Mouse (Mus musculus): Measurements from ENCODE around the gene Nfib. TPM values are rescaled to one million over a fixed set of nuclear protein-coding genes. Genes with fewer than 3 reads are reported as not detected.

Nfib gene
- polyA plus RNA-seq, 1 experiment: 39.4 TPM

GRCm38 (mm10) chr4:82517311-82517710 is 188.2 kb downstream of the Nfib start:
- DNase-seq (ENCODE audit: extremely low spot score in 1 of 2, low spot score in 1 of 2): no peak

GRCm38 (mm10) chr4:82516211-82516795 is 189.2 kb downstream of the Nfib start:
- DNase-seq (ENCODE audit: extremely low spot score in 1 of 2, low spot score in 1 of 2): no peak

GRCm38 (mm10) chr4:82514921-82515320 is 190.6 kb downstream of the Nfib start:
- DNase-seq (ENCODE audit: extremely low spot score in 1 of 2, low spot score in 1 of 2): no peak

DNA sequence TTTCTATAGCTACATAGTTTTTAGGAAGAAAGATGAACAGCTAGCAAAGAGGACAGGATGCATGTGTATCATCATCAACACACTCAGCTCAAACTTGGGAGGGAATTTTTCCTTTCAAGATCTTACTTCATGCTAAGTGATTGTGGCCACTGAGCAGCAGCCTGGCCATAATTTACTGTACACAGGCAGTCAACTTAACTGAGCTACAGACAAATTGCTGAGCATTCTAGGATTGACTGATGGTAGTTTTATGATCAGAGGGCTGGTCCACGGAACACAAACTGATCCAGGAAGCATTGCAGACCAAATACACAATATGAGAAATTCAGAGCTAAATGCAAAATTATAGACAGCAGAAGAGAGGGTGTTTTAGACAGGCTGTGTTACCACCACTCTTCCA is 191.2 kb downstream of the Nfib start:
- no peak for DNase-seq (ENCODE audit: extremely low spot score in 1 of 2, low spot score in 1 of 2)

- no peak for DNase-seq (ENCODE audit: extremely low spot score in 1 of 2, low spot score in 1 of 2)
These were observed 192.2 kb downstream of the Nfib start for GRCm38 (mm10) chr4:82513426-82513750.

DNA sequence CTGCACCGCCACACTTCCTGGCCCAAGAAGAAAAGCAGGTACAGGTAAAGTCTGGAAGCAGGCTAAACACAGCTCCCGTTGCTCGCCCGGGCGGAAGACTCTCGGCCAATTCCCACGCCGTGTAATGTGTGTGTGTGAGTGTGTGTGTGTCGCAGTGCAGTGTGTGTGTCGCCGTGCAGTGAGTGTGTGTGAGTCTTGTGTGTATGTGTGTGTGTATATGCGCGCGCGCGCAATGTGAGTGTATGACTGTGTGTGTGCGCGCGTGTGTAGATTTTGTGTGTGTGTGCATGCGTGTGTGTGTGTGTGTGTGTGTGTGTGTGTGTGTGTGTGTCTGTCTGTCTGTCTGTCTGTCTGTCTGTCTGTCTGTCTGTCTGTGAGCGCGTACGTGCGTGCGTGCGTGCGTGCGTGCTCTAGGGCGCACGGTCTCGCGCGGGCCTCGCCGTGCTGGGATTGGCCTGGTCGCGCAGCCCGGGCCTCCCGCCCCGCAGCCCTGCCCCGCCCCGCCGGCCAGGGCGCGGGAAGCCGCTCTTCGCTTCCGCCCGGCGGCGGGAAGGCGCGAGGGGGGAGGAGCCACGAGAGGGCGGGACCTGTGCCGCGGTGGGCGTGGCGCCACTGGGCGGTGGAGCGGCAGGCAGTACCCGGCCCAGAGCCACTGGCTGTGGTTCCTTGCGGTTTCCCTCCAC is 192.7 kb downstream of the Nfib start:
- DNase-seq (ENCODE audit: extremely low spot score in 1 of 2, low spot score in 1 of 2): peak; percentile 82 to 93

- DNase-seq (ENCODE audit: extremely low spot score in 1 of 2, low spot score in 1 of 2): no peak
These were observed 193.2 kb downstream of the Nfib start for GRCm38 (mm10) chr4:82512335-82512734.

DNA sequence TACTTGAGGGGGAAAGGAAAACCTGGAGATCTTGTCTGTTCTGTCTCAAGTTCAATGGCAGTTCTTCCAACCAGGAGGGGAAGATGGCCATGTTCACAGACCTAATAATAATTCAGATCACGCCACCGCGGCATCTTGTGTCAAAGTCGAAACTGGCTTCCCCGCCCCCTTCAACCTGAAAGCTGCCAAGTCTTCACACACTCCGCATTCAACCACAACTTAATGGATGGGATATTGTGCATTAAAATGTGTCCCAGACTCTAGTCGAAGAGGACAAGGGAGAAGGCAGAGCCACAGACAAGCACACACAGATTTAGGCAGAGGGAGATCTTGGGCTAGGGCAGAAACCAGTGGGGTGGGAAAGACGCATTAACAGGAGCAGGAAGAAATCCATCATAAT is 194.0 kb downstream of the Nfib start:
- no peak for DNase-seq (ENCODE audit: extremely low spot score in 1 of 2, low spot score in 1 of 2)

DNA sequence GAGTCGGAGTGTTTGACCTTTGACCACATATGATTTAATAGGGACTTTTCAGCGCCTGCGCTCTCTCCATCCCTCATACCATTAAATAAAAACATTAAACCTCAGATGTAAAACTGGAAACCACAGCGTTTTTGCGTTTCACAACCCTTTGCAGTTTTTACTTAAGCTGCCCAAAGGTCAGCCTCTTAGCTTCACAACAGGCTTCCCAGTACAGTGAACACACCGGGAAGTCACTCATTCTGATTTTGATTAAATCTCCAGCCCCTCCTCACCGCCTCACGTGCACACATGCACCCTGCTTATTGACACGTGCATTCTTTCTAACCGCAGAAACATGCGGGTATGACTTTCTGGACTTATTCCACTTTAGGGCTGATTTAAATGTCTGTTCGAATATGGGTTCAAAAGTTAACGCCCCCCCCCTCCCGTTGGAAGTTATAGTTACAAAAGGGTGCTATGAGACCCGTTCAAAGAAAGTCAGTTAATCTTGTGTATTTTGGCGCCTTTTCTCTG is 194.5 kb downstream of the Nfib start:
- DNase-seq (ENCODE audit: extremely low spot score in 1 of 2, low spot score in 1 of 2): no peak

GRCm38 (mm10) chr4:82509771-82510170 is 195.8 kb downstream of the Nfib start:
- no peak for DNase-seq (ENCODE audit: extremely low spot score in 1 of 2, low spot score in 1 of 2)

DNA sequence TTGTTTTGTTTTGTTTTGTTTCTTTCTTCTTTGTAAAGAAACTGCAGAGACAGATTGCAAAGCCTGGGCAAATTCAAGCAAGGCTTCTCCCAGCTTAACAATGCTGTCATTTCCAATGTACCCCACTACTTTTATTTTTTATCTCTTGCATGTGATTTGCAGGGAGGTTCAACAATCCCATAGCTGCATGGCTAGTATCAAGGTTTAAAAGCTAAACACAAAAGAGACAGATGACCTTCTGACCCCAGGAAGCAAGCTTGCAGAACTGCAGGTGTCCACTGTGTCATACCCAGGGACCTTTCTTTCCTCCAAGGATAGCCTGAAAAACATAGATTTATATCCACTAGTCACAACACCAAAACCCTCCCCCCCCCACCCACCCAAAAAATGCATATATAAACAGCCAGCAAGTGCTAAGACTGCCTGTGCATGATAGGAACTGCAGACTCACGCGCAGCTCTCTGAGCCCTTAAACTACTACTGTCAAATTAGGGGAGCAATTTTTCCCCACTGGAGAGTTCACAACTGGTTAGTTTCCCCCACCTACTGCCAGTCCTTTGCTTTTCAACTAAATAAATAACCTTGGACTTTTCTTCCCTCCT is 196.3 kb downstream of the Nfib start:
- no peak for DNase-seq (ENCODE audit: extremely low spot score in 1 of 2, low spot score in 1 of 2)

DNA sequence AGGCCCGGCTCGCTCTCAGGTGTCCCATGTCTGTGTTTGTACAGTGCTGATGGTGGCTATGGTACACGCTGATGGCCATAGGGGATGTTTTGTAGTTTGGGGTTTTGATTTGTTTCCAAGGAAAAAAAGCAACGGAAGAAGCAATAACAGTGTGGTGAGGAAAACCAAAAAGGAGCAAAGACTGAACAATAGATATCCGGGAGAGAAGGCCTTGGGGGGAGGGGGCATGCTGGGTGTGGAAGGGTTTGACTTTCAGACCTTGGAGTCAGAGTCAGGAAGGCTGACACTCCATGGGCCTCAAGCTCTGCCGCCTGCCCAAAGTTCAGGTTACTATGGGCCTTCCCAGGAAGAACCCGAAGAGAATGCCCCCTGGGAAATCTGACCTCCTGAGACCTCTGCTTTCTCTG is 197.3 kb downstream of the Nfib start:
- DNase-seq (ENCODE audit: extremely low spot score in 1 of 2, low spot score in 1 of 2): no peak

- DNase-seq (ENCODE audit: extremely low spot score in 1 of 2, low spot score in 1 of 2): no peak
These were observed 197.8 kb downstream of the Nfib start for GRCm38 (mm10) chr4:82507541-82508280.

DNA sequence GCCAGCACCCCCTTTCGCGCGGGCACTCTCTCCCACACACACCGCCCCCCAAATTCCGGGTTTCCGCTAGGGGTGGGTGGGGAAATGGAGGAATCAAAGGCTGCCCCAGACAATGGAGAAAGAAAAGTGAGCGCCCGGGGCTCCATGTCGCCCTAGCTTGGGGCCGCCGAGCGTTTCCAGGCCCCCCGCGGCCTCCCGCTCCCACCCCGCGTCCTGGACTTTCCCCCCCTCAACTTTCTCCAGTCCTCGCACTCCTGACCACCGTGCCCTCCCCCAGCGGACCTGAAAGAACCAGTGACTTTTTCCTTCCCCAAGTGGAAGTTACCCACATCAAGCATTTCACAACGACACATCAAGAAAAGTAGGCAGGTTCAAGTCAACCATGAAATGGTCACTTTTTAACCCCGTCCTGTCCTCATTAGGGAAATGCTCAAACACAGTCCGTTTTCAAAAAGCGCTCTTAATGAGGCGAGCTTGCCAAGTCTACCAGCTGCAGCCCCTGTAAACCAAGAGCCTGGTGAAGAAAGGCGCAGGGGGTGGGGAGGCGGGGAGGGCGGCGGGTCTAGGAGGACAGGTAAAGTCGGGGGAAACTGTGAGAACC is 198.7 kb downstream of the Nfib start:
- no peak for DNase-seq (ENCODE audit: extremely low spot score in 1 of 2, low spot score in 1 of 2)

DNA sequence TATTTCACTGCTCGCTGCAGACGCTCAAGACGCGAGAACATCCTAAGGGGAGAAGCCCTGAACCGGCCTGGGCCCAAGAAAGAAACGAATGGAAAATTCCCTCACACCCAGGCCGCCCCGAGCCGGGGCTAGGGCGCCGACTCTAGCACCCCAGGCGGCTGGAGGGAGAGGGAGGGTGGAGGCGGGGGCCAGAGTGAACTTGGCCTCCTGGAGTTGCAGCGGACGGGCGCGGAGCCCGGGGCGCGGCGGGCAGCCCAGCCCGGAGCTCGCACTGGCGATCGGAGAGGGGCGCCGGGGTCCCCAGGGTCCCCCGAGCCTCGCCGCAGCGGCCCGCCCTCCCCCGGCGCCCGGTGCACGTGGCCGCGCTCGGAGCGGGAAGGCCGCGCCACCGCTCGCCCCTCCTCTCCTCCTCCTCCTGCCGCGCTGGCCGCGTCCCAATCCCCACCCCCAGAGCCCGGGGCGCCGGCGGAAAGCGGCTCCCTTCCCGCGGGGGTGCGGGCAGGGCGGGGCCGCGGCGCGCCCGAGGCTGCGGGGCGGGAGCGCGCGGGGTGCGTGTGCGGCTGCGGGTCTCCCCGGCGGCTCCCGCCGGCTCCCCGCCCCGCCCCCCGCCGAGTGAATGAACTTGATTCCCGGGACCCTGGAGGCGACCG is 199.3 kb downstream of the Nfib start:
- peak in 1 of 2 experiments; percentile 85 for DNase-seq (ENCODE audit: extremely low spot score in 1 of 2, low spot score in 1 of 2)

GRCm38 (mm10) chr4:82505121-82506031 is 200.2 kb downstream of the Nfib start:
- peak in 1 of 2 experiments; percentile 68 for DNase-seq (ENCODE audit: extremely low spot score in 1 of 2, low spot score in 1 of 2)

DNA sequence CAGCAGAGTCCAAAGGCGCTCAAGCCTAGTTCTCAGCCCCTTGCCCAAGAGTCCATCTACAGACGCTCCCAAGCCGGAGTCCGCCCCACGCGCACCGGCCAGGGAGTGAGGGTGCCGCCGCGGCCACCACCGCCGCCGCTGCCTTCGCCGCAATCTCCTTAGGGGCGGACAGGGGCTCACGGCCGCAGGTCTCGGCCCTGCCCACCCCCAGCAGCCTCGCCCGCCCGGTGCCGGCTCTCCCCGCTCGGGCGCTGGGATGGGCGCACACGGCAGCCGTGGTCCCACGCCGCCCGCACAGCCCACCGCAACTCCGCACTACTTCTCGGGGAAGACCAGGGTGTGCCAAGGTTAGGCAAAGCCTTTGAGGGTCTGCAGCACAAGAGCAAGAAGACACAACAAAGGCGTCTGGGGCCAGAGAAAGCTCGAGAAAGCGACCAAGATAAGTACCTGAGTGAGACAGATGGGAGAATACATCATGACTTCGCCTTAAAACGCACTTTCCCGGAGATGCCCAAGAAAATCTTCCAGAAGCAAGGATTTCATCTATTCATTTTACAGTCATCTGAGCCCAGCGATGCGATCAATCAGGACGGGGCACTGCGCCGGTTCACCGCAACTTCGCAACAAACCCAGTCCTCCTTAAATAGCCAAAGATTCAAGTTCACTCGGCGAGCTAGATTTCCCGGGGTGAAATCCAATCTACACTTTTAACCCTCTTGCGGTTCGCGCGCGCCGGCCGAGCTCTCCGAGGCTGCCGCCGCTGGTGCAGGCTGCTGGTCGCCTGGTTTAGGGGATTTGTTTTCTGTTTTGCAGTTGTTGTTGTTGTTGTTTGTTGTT is 201.0 kb downstream of the Nfib start:
- no peak for DNase-seq (ENCODE audit: extremely low spot score in 1 of 2, low spot score in 1 of 2)

GRCm38 (mm10) chr4:82504015-82504283 is 201.6 kb downstream of the Nfib start:
- DNase-seq (ENCODE audit: extremely low spot score in 1 of 2, low spot score in 1 of 2): no peak

Data from frontal cortex, adult 2 months (tissue).